Mouse (Mus musculus) neutrophil, adult 65 days (primary cell): ENCODE results near the gene C530008M17Rik. TPM values are rescaled to one million over a fixed set of nuclear protein-coding genes. Genes with fewer than 3 reads are reported as not detected.

Source experiments
- total RNA-seq: library from RNA; stranded (reverse); gene quantifications from 2 replicates; pipeline ENCODE4 v1.2.4, GENCODE M21; 2023

Gene C530008M17Rik
- total RNA-seq: 0.79 and 1.7 TPM in 2 replicates

GRCm38 (mm10) chr5:76656212-76656611, at the start of gene C530008M17Rik:
Gene C530008M17Rik, plus strand, starts transcription at chr5:76656512.

GRCm38 (mm10) chr5:76905405-76906154, 249.3 kb downstream of the C530008M17Rik start, which contains the start of gene Aasdh:
Gene Aasdh, minus strand, starts transcription at chr5:76905514.

Other genes with a start within 250 kb of the C530008M17Rik start
- not detected in 2 replicates for gene Gm7271, start 172.5 kb upstream of the C530008M17Rik start, total RNA-seq
- gene Exoc1, start 127.2 kb upstream of the C530008M17Rik start, total RNA-seq: 61.4 and 76.4 TPM in 2 replicates
- gene Cep135, start 67.8 kb upstream of the C530008M17Rik start, total RNA-seq: 11.5 and 14.7 TPM in 2 replicates
- gene Aasdh, start 249.0 kb downstream of the C530008M17Rik start, total RNA-seq: 3.8 and 5.7 TPM in 2 replicates